Mouse (Mus musculus): ENCODE results near the gene Bcl3.
"Not testable (repeated sequence)": the region's sequence is repeated elsewhere in the genome, so short reads cannot be mapped to it uniquely, and the experiment has no call there.

Gene Bcl3

DNA sequence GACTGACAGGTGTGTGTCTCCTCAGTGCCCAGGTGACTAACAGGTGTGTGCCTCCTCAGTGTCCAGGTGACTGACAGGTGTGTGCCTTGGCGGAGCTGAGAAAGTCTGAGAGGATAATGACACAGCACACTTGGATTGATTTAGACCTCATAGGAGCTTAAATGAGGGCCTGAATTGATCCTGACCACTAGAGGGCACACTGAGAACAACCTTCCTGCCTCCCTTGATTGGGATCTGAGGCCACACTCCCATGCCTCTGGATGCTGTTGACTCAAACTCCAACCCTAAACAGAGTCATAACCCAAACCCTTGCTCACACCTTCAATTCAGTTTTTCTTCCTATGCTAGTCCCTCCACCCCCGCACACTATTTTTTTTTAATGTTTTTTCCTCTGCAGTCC is 21.8 kb downstream of the Bcl3 start:
- DNase-seq = no peak

- no peak for DNase-seq
These were observed 25.6 kb downstream of the Bcl3 start, which contains the start of gene Cblc for GRCm38 (mm10) chr7:19796697-19797588. Cblc (minus strand) TSS chr7:19796809.

- DNase-seq = no peak
These were observed 26.3 kb downstream of the Bcl3 start for GRCm38 (mm10) chr7:19796254-19796653.

DNA sequence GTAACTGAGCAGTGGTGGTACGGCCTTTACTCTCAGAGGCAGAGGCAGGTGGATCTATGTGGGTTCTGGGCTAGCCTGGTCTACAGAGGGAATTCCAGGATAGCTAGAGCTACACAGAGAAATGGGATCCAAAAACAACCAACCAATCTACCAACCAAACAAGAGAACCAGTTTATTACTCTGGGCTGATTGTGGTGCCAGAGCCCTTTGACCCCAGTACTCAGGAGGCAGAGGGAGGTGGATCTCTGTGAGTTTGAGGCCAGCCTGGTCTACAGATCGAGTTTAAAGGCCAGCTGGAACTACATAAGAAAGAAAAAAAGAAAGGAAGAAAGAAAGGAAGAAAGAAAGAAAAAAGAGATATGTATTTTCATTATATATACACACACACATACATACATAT is 27.3 kb downstream of the Bcl3 start:
- DNase-seq = no peak

GRCm38 (mm10) chr7:19792701-19793630 is 29.6 kb downstream of the Bcl3 start:
- no peak for DNase-seq

DNA sequence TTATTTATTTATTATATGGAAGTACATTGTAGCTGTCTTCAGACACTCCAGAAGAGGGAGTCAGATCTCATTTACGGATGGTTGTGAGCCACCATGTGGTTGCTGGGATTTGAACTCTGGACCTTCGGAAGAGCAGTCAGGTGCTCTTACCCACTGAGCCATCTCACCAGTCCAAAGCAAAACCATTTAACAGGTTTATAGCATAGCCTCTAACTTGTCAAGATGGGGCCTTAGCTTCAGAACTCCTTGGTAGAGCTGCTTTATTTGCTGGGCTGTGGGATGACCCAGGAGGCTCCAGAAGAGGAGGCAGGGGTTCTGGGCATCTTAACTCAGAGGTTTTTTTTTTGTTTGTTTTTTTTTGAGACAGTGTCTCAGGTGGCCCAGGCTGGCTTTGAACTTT is 31.1 kb downstream of the Bcl3 start:
- not testable (repeated sequence) for DNase-seq

- DNase-seq = peak; percentile 69
These were observed 32.6 kb downstream of the Bcl3 start for GRCm38 (mm10) chr7:19789904-19790347.

- DNase-seq = no peak
These were observed 36.6 kb downstream of the Bcl3 start for GRCm38 (mm10) chr7:19785874-19786458.

- no peak for DNase-seq
These were observed 37.6 kb downstream of the Bcl3 start for GRCm38 (mm10) chr7:19784764-19785535.

- no peak for DNase-seq
These were observed 38.9 kb downstream of the Bcl3 start for GRCm38 (mm10) chr7:19783630-19784029.

DNA sequence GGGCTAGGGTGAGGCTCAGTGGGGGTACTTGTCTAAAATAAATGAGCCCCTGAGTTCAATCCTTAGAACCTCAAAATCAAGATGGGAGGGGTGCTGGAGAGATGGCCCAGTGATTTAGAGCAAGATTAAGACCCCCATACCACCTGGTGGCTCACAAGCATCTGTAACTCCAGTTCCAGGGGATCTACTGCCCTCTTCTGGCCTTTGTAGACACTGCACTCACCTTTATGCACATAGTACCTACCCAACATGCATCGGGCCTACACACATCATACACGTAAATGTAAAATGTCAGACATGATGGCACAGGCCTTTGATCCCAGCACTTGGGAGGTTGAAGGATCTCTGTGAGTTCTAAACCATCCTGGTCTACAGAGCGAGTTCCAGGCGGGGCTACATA is 39.9 kb downstream of the Bcl3 start:
- DNase-seq = no peak

GRCm38 (mm10) chr7:19781741-19782140 is 40.8 kb downstream of the Bcl3 start:
- no peak for DNase-seq

DNA sequence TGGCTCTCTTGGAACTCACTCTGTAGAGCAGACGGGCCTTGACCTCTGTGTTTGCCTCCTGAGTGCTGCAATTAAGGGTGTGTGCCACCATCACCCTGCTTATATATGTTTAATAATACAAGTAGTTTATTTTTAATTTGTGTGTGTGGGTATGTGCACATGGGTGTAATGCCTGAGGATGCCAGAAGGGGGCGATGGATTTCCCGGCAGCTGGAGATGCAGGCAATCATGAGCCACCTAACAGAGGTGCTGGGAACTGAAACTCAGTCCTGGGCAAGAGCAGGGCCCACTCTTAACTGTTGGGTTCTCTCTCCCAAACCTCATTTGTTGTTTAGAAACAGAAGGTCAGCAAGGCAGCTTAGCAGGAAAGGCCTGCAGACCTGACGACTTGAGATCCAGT is 42.7 kb downstream of the Bcl3 start:
- DNase-seq = no peak

GRCm38 (mm10) chr7:19778645-19779044 is 43.9 kb downstream of the Bcl3 start:
- no peak for DNase-seq

DNA sequence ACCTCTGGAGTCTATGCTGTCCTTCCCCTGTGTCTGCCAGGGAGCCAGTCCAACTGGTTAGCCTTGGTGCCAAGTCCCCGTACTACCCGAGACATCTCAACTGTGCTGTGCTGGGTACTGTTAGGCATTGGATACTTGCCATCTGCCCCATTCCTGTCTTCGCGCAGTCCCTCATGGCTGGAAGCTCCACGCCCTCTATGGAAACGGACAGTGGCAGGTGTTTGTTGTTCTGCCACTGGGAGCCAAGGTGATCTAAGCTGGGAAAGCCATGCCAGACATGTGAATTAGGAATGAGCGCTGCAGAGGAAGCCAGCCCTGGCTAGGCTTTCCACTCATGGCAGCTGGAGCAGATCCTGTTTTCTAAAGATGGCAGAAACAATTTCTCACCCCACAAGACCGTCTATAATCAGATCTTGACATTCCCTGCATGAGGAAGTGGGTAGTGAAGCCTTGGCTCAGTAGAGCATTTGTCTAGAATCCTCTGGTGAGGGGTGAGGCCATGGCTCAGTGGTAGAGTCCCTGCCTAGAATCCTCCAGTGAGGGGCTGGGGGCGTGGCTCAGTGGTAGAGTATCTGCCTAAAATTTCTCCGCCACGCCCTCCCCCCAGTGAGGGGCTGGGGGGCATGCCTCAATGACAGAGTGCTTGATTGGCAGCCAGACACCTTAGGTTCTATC is 45.4 kb downstream of the Bcl3 start:
- DNase-seq = no peak

GRCm38 (mm10) chr7:19771682-19772081 is 50.9 kb downstream of the Bcl3 start:
- DNase-seq = no peak

GRCm38 (mm10) chr7:19770984-19771391 is 51.6 kb downstream of the Bcl3 start, which contains the start of gene Bcam:
Bcam (minus strand) TSS chr7:19771016.
- DNase-seq = no peak

DNA sequence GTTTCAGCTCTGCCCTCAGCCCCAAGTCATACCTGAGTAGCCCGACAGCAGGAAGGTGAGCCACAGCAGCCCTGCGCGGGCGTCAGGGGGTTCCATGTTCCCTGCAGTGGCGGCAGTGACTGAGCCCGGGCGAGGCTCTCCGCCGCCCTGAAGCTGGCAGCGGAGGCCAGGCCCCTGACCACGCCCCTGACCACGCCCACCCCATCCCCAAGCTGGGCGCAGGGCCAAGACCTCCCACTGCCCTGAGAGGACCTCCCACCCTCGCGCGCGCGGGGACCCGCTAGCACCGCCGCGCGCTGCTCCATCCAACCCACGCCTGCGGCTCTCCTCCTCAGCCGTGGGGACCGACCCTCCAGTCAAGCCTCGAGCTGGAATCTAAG is 52.2 kb downstream of the Bcl3 start:
- no peak for DNase-seq

GRCm38 (mm10) chr7:19769434-19770374 is 52.9 kb downstream of the Bcl3 start:
- no peak for DNase-seq

GRCm38 (mm10) chr7:19769001-19769400 is 53.6 kb downstream of the Bcl3 start:
- no peak for DNase-seq

DNA sequence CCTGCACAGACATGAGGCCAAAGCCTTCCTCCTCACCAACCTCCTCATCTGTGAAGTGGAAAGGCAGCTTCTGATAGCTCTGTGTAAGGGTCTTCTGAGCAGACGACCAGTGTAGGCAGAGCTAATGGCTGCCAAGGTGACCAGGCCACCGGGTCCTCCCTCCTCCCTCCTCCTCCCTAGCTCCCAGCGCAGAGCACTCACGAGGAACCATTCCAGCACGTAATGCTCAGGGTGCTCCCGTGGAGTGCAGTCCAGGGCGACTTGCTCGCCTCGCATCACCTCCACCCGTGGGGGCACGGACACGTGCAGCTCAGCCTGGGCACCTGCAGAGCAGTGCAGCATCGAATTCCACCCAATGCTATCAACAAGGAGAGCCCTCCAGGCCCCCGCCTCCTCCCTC is 54.3 kb downstream of the Bcl3 start:
- DNase-seq = no peak

All from cerebellum, adult 11 months (tissue).